Mouse (Mus musculus) thymus, adult 2 months (tissue): ENCODE measurements around the gene Ncoa1.

ENCODE experiments used
- CTCF ChIP-seq: fragments of 200-500 bp; IDR thresholded peaks from 2 replicates; pipeline ENCODE4 v1.5.1; 2012; ENCODE audit warnings: mild to moderate bottlenecking, control low read depth, low read length, moderate library complexity, borderline replicate concordance; ENCODE audit not compliant: control insufficient read depth, poor library complexity, insufficient read depth; ENCODE audit errors: extremely low read depth
- POLR2A ChIP-seq: fragments of 200-500 bp; IDR thresholded peaks from 2 replicates; pipeline ENCODE4 v1.6.1; 2012; ENCODE audit warnings: mild to moderate bottlenecking, low read length, control low read depth, moderate library complexity; ENCODE audit not compliant: control insufficient read depth, poor library complexity, insufficient read depth; ENCODE audit errors: extremely low read depth

GRCm38 (mm10) chr12:4391256-4391655 lies 85.7 kb downstream of the Ncoa1 start:
- TF ChIP-seq POLR2A, result no peak
- no peak for TF ChIP-seq CTCF
